Mouse (Mus musculus): ENCODE results near the gene Etv6. TPM values are rescaled to one million over a fixed set of nuclear protein-coding genes. Genes with fewer than 3 reads are reported as not detected.

Gene Etv6
- polyA plus RNA-seq, 2 experiments, result 13.9 to 16.5 TPM

GRCm38 (mm10) chr6:134131601-134132000 is 96.1 kb downstream of the Etv6 start:
- no peak for ATAC-seq (ENCODE audit: low FRiP score, low read depth)
- no peak overlapping the region for H3K4me2 ChIP-seq (replicated peaks; ENCODE audit: low read depth, low read length, severe bottlenecking)
- WGBS, result 78% methylated on average over 2 of the region's 2 CpGs
- no peaks in the 10 kb centered on the region for H3K27me3 ChIP-seq (ENCODE audit: control insufficient read depth, insufficient read depth, low read length)
- H3K4me3 ChIP-seq (replicated peaks; ENCODE audit: low read length), result no peak overlapping the region
- H3K27ac ChIP-seq (replicated peaks; ENCODE audit: low read depth, low read length), result no peak overlapping the region
- TF ChIP-seq POLR2A (IDR thresholded peaks at IDR 0.05; ENCODE audit: borderline replicate concordance, extremely low read depth, insufficient read depth, insufficient read length), result no peak
- H3K9me3 ChIP-seq (ENCODE audit: control insufficient read depth, low read length), result no peaks in the 10 kb centered on the region
- H3K4me1 ChIP-seq (ENCODE audit: control insufficient read depth, insufficient read depth, low read length), result no peaks in the 10 kb centered on the region
- peaks cover 6% of the 10 kb centered on the region; the same call in 1 of the 2 replicates for H3K36me3 ChIP-seq (ENCODE audit: control insufficient read depth, insufficient read depth, low read length)
- no peak for DNase-seq (ENCODE audit: low spot score)
- H3K9ac ChIP-seq (ENCODE audit: low read depth, low read length, severe bottlenecking), result no peak overlapping the region

GRCm38 (mm10) chr6:134133756-134134155 is 98.3 kb downstream of the Etv6 start:
- Histone ChIP-seq H3K27ac (replicated peaks; ENCODE audit: low read depth, low read length) (no peak overlapping the region), H3K36me3 (ENCODE audit: control insufficient read depth, insufficient read depth, low read length) (peaks cover 6% of the 10 kb centered on the region; the same call in 1 of the 2 replicates), H3K27me3 (ENCODE audit: control insufficient read depth, insufficient read depth, low read length) (no peaks in the 10 kb centered on the region), H3K9me3 (ENCODE audit: control insufficient read depth, low read length) (no peaks in the 10 kb centered on the region), H3K4me1 (ENCODE audit: control insufficient read depth, insufficient read depth, low read length) (peaks cover 4% of the 10 kb centered on the region; the same call in 1 of the 2 replicates), H3K4me3 (replicated peaks; ENCODE audit: low read length) (no peak overlapping the region), H3K9ac (ENCODE audit: low read depth, low read length, severe bottlenecking) (no peak overlapping the region), H3K4me2 (replicated peaks; ENCODE audit: low read depth, low read length, severe bottlenecking) (no peak overlapping the region)
- ATAC-seq (ENCODE audit: low FRiP score, low read depth) (no peak), DNase-seq (ENCODE audit: low spot score) (no peak)
- TF ChIP-seq POLR2A (IDR thresholded peaks at IDR 0.05; ENCODE audit: borderline replicate concordance, extremely low read depth, insufficient read depth, insufficient read length), result no peak
- WGBS, result 62% methylated on average over 4 of the region's 4 CpGs

- Histone ChIP-seq H3K36me3 (ENCODE audit: control insufficient read depth, insufficient read depth, low read length) (no peaks in the 10 kb centered on the region), H3K4me1 (ENCODE audit: control insufficient read depth, insufficient read depth, low read length) (peaks cover 4% of the 10 kb centered on the region; the same call in 1 of the 2 replicates), H3K27ac (replicated peaks; ENCODE audit: low read depth, low read length) (no peak overlapping the region), H3K27me3 (ENCODE audit: control insufficient read depth, insufficient read depth, low read length) (no peaks in the 10 kb centered on the region), H3K9me3 (ENCODE audit: control insufficient read depth, low read length) (no peaks in the 10 kb centered on the region), H3K4me2 (replicated peaks; ENCODE audit: low read depth, low read length, severe bottlenecking) (no peak overlapping the region), H3K9ac (ENCODE audit: low read depth, low read length, severe bottlenecking) (no peak overlapping the region), H3K4me3 (replicated peaks; ENCODE audit: low read length) (no peak overlapping the region)
- 77% methylated on average over 9 of the region's 9 CpGs for WGBS
- DNase-seq (ENCODE audit: low spot score) (no peak), ATAC-seq (ENCODE audit: low FRiP score, low read depth) (no peak)
- TF ChIP-seq POLR2A (IDR thresholded peaks at IDR 0.05; ENCODE audit: borderline replicate concordance, extremely low read depth, insufficient read depth, insufficient read length), result no peak
Observed at GRCm38 (mm10) chr6:134134821-134135323, 99.4 kb downstream of the Etv6 start.

- 87% methylated on average over 3 of the region's 3 CpGs for WGBS
Observed at GRCm38 (mm10) chr6:134136315-134136714, 100.8 kb downstream of the Etv6 start.

GRCm38 (mm10) chr6:134139359-134139758 is 103.9 kb downstream of the Etv6 start:
- Histone ChIP-seq H3K4me2 (replicated peaks; ENCODE audit: low read depth, low read length, severe bottlenecking) (no peak overlapping the region), H3K27me3 (ENCODE audit: control insufficient read depth, insufficient read depth, low read length) (no peaks in the 10 kb centered on the region), H3K4me1 (ENCODE audit: control insufficient read depth, insufficient read depth, low read length) (peaks cover 27% of the 10 kb centered on the region), H3K4me3 (replicated peaks; ENCODE audit: low read length) (no peak overlapping the region), H3K9ac (ENCODE audit: low read depth, low read length, severe bottlenecking) (no peak overlapping the region), H3K36me3 (ENCODE audit: control insufficient read depth, insufficient read depth, low read length) (no peaks in the 10 kb centered on the region), H3K9me3 (ENCODE audit: control insufficient read depth, low read length) (no peaks in the 10 kb centered on the region), H3K27ac (replicated peaks; ENCODE audit: low read depth, low read length) (no peak overlapping the region)
- 69% methylated on average over 3 of the region's 3 CpGs for WGBS
- no peak for TF ChIP-seq POLR2A (IDR thresholded peaks at IDR 0.05; ENCODE audit: borderline replicate concordance, extremely low read depth, insufficient read depth, insufficient read length)
- DNase-seq (ENCODE audit: low spot score) (no peak), ATAC-seq (ENCODE audit: low FRiP score, low read depth) (no peak)

More at GRCm38 (mm10) chr6:134136315-134136714, 100.8 kb downstream of the Etv6 start:
- Histone ChIP-seq H3K4me2 (replicated peaks; ENCODE audit: low read depth, low read length, severe bottlenecking) (no peak overlapping the region), H3K36me3 (ENCODE audit: control insufficient read depth, insufficient read depth, low read length) (no peaks in the 10 kb centered on the region), H3K9me3 (ENCODE audit: control insufficient read depth, low read length) (no peaks in the 10 kb centered on the region), H3K27ac (replicated peaks; ENCODE audit: low read depth, low read length) (no peak overlapping the region), H3K4me3 (replicated peaks; ENCODE audit: low read length) (no peak overlapping the region), H3K27me3 (ENCODE audit: control insufficient read depth, insufficient read depth, low read length) (no peaks in the 10 kb centered on the region), H3K4me1 (ENCODE audit: control insufficient read depth, insufficient read depth, low read length) (peaks cover 12% of the 10 kb centered on the region), H3K9ac (ENCODE audit: low read depth, low read length, severe bottlenecking) (no peak overlapping the region)
- ATAC-seq (ENCODE audit: low FRiP score, low read depth) (no peak), DNase-seq (ENCODE audit: low spot score) (no peak)
- TF ChIP-seq POLR2A (IDR thresholded peaks at IDR 0.05; ENCODE audit: borderline replicate concordance, extremely low read depth, insufficient read depth, insufficient read length), result no peak
